Mouse (Mus musculus) adrenal gland (tissue): ENCODE data around the gene Mtx1.
"Not testable (repeated sequence)": the region's sequence is repeated elsewhere in the genome, so short reads cannot be mapped to it uniquely, and the experiment has no call there.

ENCODE experiments used
- intact Hi-C: fragments of 180-260 bp; cut with DNase I; formaldehyde crosslinking; loops from one replicate; pipeline ENCODE4 v1.15.1; 2025

Gene Mtx1

DNA sequence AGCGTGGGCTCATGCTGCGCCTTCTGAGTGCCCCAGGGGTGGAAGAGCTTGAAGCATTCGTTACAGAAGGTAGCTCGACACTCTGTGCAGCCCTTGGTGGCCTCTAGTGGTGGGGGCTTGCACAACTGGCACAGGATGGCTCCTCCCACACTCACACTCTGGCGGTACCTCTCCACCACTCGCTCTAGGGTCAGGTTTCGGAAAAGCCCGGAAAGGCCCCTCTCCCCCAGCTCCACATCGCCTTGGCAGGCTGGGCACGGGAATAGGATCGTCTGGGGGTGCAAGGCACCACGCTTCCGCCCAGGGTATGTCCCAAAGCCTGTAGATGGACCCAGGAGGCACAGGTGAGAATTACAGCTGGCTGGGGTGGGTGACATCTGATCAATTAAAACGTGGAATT, 16.7 kb upstream of the Mtx1 start:
- intact Hi-C loops: no loop called here

- intact Hi-C loops: no loop called here
Measured at GRCm38 (mm10) chr3:89242331-89242895, 15.5 kb upstream of the Mtx1 start.

GRCm38 (mm10) chr3:89238494-89238893, 11.6 kb upstream of the Mtx1 start:
- intact Hi-C loops: no loop called here

DNA sequence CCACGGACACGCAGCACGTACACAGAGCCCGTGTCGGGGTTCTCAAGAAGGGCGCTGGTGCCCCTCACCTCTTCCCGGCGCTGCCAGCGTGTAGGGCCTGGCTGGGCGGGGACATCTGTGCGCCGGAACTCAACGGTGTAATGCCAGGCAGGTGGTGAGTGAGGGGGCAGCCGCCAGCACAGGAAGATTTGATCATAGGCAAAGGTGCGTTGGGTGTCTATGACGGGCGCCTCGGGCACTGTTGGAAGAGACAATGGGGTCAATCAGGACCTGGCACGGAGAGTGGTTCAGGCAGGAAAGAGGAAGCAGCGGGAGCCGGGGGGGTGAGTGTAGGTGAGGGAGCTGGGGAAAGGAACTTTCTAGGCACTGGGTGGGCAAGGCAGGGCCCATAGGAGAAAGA, 10.8 kb upstream of the Mtx1 start:
- intact Hi-C loops: no loop called here

DNA sequence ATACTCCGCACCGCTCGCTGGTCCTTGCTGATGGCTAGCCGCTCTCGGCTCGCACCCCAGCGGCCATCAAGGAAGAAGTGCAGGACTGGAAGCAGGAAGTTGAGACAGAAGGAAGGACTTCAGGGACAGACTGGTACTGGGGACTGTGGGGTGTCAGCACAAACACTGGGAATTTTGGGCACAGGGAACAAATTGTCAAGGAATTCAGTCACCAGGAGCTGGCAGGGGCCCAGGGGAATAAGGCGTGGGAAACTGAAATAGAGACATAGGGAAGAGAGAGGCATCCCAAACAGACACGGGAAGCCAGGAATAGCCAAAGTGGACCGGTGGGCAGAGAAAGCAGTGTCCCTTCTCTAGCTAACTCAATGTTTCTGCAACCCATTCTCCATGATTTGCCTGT, 9.6 kb upstream of the Mtx1 start:
- intact Hi-C loops: no loop called here

DNA sequence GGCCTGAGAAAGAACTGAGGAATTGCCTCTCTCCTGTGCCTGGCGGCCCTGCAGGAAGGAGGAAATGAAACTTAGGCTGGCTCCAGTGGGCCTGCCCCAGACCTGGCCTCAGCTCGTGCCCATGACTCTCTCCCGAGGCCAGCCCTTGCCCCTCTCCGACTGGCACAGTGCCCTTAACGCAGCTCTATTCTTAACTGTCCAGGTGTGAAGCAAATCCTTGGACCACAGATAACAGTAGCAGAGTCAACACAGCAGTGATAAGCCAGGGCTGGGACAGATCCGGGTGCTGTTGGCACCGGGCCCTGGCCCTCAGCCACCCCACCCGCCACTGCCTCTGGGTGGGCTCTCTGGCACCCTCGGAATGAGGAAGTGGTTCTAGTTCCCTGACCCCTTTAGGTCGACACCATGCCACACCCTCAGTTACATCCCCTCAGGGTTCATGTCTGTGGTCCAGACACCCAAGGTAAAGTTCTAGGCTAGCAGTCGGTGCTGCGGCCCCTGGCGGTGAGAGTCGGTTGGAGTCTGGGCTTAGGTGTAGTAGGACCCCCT, 6.7 kb upstream of the Mtx1 start:
- intact Hi-C loops: no loop called here

- intact Hi-C loops: no loop called here
Measured at GRCm38 (mm10) chr3:89232614-89233013, 5.7 kb upstream of the Mtx1 start.

DNA sequence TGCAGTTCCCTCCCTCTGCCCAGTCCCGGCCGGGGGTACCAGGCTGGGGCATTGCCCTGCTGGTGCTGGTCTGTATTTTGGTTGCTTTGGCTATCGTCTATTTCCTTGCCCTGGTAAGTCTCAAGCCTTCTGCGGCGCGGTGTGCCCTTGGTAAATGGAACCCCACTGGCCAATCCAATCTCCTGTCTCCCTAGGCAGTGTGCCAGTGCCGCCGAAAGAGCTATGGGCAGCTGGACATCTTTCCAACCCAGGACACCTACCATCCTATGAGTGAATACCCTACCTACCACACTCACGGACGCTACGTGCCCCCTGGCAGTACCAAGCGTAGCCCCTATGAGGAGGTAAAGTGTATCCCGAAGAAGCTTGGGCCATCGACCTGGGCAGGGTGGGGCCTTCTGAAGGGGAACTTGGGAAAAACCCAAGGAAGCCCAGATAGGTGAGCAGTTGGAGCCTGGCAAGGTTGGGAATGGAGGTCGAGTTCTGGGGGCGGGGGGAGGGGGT, 4.9 kb upstream of the Mtx1 start:
- intact Hi-C loops: no loop called here

DNA sequence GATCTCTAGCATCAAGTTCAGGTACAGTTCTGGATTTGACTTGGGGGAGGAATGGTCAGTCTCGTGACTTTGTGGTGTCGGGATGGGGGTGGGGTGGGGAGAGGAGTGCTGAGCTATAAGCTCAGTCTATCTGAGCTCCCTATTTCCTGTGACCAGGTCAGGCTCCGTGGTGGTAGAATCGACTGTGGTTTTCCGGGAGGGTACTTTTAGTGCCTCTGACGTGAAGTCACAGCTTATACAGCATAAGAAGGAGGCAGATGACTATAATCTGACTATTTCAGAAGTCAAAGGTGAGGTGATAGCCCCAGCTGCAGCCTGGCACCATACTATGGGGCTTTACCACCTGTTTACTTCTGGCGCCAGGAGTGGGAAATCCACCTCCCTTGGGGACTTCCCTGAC, 4.5 kb upstream of the Mtx1 start:
- intact Hi-C loops: no loop called here

GRCm38 (mm10) chr3:89230561-89230960, 3.7 kb upstream of the Mtx1 start:
- intact Hi-C loops: no loop called here

DNA sequence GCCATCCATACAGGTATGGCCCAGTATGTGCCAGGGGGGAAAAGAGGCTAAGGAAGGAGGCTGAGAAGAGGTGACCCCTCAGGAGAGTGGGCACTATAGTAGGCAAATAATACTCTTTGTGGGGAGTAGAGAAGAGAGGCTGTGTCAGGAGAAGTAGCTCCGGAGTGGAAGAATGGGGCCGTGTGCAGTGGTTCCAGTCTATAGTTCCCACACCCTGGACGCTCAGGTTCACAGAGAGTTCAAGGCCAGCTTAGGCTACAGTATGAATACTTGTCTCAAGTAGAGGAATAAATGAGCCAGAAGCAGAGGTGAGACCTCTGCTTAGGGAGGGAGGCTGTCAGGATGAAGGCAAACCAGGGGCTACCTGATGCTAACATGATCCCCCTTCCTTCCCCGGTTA, 2.4 kb upstream of the Mtx1 start:
- intact Hi-C loops: no loop called here

- intact Hi-C loops: no loop called here
Measured at GRCm38 (mm10) chr3:89228836-89229235, 1.9 kb upstream of the Mtx1 start, which contains the start of gene Muc1. Gene Muc1, plus strand, starts transcription at chr3:89229057.

GRCm38 (mm10) chr3:89228180-89228549, 1.3 kb upstream of the Mtx1 start:
- intact Hi-C loops: no loop called here

DNA sequence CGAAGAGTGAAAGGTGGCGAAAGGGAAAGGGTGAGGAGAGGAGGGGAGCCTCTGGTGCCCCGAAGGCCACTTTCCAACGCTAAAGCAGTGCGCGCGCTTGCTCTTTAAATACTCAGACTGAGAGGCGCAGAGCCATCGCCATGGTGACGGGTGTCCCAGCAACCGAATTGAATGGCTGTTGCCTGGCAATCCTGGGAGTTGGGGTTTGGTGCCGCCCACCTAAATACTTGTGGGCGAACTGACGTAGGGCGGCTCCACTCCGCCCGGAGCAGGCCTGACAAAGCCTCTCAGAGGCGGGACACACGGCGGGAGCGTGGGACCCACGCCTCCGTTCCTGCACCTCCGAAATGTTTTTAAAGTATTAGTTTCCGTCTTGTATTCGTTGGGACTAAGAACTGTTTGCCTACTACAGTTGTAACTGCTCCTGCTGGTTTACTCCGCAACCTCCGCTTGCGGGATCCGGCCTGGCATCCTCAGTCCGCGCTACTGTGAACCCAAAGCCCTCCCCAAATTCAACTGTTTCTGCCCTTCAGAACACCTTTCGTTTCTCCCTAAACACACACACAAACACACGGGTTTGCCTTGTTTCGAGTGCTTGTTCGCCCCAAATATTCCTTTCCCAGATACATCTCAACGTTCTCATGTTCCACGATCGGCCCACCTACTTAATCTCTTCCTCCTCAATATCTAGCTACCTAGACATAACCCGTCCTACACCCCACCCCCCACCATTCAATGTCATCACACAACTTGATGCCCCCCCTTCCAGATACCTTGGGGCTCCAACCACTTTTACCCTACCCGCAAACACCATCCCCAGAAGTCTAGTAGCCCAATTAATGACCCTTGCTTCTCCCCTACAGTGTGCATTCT, 655 bp upstream of the Mtx1 start:
- intact Hi-C loops: no loop called here

- intact Hi-C loops: no loop called here
Measured at GRCm38 (mm10) chr3:89226361-89226760, 527 bp downstream of the Mtx1 start.

- intact Hi-C loops: no loop called here
Measured at GRCm38 (mm10) chr3:89225918-89226317, 970 bp downstream of the Mtx1 start.

DNA sequence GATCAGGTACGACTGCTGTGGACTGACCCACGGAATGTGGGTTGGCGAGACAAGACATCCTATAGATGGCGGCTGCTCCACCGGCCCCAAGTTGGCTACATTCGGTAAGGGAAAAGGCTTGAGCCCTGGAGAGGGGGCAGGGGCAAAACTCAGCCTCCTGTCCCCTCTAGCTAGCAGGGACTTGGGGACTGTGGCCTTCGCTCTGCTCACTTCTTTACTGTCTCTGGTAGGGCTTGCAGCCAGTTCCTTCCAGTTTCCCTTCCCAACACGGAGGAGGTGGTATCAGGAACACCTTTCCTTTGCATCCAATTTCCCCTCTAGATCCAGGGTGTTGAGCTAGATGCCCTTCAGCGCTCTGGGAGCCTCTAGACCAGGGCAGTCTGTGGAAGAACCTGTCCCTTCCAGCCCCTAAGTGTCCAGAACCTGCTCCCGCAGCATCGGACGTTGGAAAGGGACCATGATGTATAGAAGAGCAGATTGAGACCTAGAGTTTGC, 1.5 kb downstream of the Mtx1 start:
- intact Hi-C loops: no loop called here

GRCm38 (mm10) chr3:89224796-89225195, 2.1 kb downstream of the Mtx1 start:
- intact Hi-C loops: no loop called here

DNA sequence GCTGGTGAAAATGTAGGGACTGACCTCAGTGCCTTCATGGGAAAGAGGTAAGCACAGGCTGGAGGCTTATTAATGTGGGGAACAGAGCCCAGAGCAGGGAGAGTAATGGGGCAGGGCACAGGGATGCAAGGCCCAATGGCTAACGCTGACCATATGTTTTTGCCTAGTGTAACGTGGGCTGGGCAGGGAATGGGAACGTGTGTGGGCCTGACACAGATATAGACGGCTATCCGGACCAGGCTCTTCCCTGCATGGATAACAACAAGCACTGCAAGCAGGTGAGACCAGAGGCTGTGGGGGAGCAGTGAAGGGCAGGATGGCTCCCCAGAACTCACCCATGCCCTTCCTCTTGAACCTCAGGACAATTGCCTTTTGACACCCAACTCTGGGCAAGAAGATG, 5.7 kb downstream of the Mtx1 start:
- intact Hi-C loops: no loop called here

- intact Hi-C loops: no loop called here
Measured at GRCm38 (mm10) chr3:89219546-89219945, 7.3 kb downstream of the Mtx1 start.

- intact Hi-C loops: no loop called here
Measured at GRCm38 (mm10) chr3:89218271-89218670, 8.6 kb downstream of the Mtx1 start.

DNA sequence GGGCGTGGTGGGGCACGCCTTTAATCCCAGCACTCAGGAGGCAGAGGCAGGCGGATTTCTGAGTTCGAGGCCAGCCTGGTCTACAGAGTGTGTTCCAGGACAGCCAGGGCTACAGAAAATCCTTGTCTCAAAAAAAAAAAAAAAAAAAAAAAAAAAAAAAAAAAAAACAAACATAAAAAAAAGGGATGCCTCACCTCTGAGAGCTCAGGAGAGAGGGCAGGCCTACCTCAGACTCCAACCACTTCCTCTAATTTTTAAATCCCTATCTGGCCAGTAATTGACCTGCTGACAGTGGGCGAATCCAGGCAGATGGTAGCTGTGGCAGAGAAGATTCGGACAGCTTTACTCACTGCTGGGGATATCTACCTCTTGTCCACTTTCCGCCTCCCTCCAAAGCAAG, 10.5 kb downstream of the Mtx1 start:
- intact Hi-C loops: not testable (repeated sequence)
